Mouse (Mus musculus) C3H10T1/2 (cell line): ENCODE measurements around the gene Btbd35f13. TPM values are rescaled to one million over a fixed set of nuclear protein-coding genes. Genes with fewer than 3 reads are reported as not detected.

Experiments
- polyA plus RNA-seq, 2 experiments: library from polyadenylated mRNA; unstranded; fragments of >200 nt; fragmentation: generic; extraction: Trizol; gene quantifications; one replicate each; pipeline ENCODE4 v1.2.1; 2012; ENCODE audit warnings: missing spikeins in 2 of 2

Gene Btbd35f13
- polyA plus RNA-seq, result not detected

DNA sequence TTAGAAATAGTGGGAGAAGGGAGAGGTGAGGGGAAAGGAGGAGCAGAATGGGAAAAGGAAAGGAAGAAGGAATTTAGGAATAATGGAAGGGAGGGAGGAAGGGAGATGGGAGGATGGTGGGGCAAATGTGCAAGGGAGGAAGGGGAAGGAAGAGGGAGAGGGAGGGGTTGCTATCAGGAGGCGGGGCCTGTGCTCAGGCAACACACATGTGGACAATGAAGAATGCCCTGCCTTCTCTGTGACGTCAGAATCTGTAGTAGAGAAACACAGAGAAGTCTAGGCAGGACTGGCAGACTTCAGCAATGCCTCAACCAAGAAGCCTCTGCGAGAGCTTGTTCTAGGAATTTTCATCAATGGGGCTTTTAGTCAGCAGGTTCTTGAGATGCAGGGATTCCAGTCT lies at the start of gene Btbd35f13:
TSS of gene Btbd35f13 (plus strand) at position 301 of the 400 bp plus-strand sequence.

DNA sequence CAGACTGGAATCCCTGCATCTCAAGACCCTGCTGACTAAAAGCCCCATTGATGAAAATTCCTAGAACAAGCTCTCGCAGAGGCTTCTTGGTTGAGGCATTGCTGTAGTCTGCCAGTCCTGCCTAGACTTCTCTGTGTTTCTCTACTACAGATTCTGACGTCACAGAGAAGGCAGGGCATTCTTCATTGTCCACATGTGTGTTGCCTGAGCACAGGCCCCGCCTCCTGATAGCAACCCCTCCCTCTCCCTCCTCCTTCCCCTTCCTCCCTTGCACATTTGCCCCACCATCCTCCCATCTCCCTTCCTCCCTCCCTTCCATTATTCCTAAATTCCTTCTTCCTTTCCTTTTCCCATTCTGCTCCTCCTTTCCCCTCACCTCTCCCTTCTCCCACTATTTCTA lies 45.3 kb downstream of the Btbd35f13 start, which contains the start of gene Btbd35f14:
TSS of gene Btbd35f14 (minus strand) at position 101 of the 400 bp plus-strand sequence.

Other genes starting within 250 kb of the Btbd35f13 start
- not detected for gene Btbd35f15, start 79.9 kb upstream of the Btbd35f13 start, polyA plus RNA-seq
- gene Btbd35f14, start 45.2 kb downstream of the Btbd35f13 start, polyA plus RNA-seq, result not detected